Mouse (Mus musculus) heart, postnatal 25 days (tissue): ENCODE measurements around the gene Clasp1. TPM values are rescaled to one million over a fixed set of nuclear protein-coding genes. Genes with fewer than 3 reads are reported as not detected.
A peak's percentile ranks its signal among the peaks of the same experiment; 100 is the strongest.

Experiments used
- DNase-seq: peaks from one replicate; pipeline ENCODE4 v3.0.0; 2022; ENCODE audit warnings: low spot score
- intact Hi-C: fragments of 180-260 bp; cut with DNase I; formaldehyde crosslinking; loops from one replicate; pipeline ENCODE4 v1.15.1; 2025
- total RNA-seq, 2 experiments: library from RNA; stranded (reverse); gene quantifications; 2 replicates each; pipeline ENCODE4 v1.2.3; 2021

Clasp1 gene
- total RNA-seq, 2 experiments from 2014 or later = 296 to 379 TPM

DNA sequence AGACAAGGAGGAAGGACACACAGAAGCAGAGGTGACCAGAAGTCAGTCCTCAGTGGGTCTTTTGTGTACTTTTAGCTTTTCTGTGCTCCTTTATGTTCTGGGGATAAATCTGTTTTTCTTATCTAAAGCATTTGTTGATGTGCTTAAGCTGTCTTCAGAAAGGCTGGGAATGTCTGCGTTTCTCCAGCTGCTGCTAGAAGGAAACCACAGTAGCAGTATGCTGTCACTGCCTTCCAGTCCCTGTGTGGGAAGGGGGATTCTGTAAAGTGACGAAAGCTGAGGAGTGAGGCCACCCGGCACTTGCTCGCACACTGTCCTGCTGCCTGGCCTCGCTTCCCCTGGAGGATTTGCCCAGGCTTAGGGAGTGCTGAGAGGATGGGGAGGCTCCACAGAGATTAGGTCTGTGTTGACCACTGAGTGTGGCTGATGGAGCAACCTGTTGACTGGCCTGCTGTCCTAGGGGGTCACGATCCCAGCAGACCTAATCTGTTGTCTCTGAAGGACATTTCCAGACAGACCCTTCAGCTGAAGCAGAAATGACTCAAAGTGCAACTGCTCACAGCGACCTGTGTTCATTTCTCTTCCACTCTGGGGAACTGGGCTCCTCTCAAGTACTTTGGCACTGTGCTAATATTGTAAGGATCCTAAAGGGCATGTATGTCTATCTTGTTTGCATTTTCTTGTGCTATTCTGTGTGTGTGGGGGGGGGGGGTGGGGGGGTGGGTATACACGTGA is 93.6 kb downstream of the Clasp1 start:
- DNase-seq = no peak
- intact Hi-C loops = no loop called here

DNA sequence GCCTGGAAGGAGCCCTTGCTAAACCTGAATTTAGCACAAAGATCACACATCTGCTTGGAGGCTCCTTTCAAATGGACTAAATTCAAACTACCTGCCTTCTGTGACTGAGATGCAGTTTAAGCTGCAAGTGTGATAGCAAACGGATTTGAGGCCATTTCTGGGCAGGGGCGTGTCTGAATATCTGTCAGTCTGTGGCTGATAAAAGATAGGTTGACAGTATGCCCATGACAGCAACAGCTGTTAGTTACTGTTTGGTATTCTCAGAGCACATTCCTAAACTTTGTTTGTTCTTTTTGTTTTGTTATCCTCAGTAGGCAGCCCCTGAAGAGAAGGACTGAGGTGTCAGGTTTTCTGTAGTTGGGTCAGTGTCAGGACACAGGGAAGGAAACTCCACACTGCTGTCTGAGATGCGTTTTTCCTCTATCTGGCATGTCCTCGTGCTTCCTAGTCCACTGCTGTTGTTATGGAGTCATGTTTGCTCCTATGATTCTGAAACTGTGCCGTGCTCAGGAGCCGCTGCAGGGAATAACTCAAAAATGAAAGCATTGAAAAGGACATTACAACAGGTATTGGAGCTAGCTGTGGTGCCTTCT is 94.7 kb downstream of the Clasp1 start:
- intact Hi-C loops = no loop called here
- no peak for DNase-seq

DNA sequence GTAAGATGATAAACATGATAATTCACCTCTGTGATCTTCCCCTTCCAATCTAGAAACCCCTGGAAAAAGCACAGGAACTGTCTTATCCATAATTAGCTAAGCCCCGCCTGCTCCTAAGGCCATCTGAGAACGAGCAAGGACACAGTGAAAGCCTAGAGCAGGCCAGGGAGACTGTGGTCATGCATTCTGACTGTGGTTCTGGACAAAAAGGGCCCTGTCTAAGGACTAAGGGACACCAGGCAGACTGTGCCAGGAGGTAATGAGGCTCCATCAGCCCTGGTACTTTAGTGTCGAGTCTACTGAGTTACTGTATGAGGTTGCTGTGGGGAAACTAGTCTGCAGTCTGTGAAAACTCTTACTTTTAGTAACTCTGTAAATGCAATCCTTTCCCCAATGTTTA is 96.7 kb downstream of the Clasp1 start:
- intact Hi-C loops = no loop called here
- no peak for DNase-seq

DNA sequence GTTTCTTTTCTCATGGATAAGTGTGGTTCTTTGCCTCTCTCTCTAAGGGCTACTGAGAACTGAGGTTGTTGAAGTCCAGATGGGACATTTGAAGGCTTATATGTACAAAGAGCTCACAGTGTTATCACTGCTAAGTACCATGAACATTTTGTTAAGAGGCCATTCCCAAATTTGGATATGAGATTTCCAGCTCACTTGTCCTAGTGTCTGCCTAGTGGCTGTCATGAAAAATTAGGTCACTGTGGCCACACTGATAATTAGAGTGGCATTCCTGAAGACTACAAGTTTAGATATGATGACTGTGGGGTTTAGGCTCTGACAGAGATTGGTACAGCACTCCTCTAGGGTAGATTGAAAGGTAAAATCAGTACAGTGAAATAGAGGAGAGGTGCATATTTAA is 97.2 kb downstream of the Clasp1 start:
- intact Hi-C loops = no loop called here
- no peak for DNase-seq

DNA sequence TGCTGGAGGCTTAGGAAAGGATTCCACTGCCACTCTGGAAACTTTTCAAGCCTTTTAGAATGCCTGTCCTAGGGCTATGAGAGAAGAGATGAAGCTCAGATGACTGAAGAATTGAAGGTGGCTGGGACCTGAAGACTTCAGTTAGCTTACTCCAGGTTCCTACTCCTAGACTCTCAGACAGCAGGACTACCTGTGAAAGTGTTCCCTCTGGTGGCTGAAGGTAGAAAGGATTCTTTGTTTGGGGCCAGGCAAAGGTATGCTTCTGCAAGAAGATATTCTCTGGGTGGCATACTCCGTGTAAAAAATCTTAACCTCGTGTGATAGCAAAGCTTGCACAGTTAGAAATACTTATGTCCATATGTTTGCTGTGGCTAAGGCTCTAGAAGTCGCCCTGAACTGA is 104.0 kb downstream of the Clasp1 start:
- intact Hi-C loops = no loop called here
- DNase-seq = no peak

DNA sequence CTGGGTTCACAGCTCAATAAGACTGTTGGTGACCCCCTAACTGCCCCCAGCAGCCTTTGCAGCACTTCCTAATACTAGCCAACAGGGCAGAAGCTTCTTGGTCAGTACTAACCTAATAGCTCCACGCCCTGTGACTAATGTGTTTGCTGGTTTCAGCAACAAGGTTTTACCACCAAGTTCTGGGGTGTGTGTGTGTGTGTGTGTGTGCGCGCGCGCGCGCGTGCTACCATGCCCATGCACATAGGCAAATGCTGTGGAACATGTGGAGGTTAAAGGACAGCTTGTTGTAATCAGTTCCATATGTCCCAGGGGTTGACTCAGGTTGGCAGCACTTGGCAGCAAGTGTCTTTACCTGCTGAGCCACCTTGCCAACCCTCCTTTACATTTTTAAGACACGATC is 105.7 kb downstream of the Clasp1 start:
- intact Hi-C loops = no loop called here
- no peak for DNase-seq

DNA sequence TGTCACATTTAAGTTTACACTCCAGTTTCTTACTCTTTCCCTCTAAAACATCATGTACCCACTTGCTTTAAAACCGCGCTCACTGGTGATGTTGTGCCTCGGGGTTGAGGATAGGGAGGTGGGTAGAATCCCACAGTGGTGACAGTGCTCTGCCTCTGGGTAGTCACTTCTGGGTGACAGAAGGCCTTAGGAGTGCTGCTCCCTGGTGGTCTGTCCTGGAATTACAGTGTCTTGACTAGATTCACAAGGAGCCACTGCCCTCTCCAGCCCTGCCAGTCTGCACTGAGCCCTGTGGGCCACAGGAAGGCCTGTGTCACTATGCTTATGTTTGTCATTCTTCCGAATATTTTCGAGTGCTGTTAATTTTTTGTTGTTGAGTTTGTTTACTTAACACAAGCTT is 109.5 kb downstream of the Clasp1 start:
- intact Hi-C loops = loop anchor here (2.0 kb wide), 1 partner anchor 164 kb away; no protein-coding TSS in a partner anchor
- peak; percentile 18 for DNase-seq

DNA sequence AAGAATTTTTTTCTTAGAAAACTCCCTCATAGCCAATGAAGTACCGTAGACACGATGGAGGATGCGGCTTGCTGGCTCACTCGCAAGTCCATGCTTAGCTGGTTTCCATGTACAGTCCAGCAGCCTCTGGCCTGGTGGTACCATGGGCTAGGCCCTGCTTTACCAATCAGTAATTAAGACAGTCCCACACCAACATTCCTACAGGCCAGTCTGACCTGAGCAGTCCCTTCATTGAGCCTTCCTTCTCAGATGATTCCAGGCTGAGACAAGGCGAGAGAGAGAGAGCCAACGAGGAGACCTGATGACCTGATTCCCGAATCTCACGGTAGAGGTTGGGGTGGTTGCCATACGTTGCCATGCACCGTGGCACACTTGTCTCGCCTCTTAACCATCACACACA is 111.7 kb downstream of the Clasp1 start:
- DNase-seq = no peak

DNA sequence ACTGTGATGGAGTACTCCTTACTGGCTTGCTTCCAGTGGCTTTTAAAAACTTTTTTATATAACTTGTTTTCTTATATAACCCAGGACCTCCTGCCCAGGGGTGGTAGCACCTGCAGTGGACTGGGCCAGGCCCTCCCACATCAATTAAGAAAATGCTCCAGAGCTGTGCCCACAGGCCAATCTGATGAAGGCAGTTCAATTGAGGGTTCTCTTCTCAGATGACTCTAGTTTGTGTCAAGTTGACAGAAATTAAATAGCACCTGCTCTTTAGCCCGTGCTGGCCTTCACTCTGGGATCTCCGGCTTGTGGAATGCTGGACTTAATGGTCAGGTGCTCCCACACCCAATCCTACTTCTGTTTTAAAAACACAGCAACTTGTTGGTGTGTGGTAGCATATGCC is 112.8 kb downstream of the Clasp1 start:
- no peak for DNase-seq
- intact Hi-C loops = no loop called here

More for the DNA sequence above, 111.7 kb downstream of the Clasp1 start:
- intact Hi-C loops = no loop called here

DNA sequence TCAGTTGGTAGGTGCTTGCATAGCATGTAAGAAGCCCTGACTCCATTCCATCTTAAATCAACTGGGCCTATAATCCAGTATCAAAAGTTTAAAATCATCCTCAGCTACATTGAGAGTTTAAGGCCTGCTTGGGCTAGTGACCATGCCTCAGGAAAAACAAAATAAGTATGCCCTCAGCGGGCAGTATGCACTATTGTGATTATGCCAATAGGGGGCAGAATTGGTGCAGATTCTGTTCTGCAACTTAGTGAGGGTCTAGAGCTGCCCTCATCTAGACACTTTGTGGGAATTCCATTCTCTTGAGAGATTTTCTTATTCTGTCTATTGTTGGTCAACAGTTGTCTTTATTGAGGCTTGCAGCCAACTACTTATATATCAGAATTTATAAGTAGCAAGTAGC is 116.9 kb downstream of the Clasp1 start:
- intact Hi-C loops = no loop called here
- DNase-seq = no peak

DNA sequence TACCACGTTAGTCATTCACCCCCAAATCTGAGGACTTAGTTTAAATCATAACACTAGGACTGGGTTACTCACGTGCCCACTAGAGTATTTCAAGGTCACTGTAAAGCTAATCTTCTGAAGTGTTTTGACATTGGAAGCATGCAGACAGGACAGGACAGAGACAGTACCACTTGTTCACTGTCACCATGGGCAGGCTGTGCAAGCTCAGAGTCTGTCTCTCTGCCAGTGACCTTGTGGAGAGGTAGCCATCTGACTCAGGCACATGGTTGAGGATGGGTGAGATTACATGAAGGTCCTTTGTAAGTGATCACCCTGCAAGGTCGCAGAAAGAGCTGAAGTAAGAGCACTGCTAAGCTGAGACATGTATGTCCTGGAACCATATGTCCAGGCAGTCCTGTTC is 122.1 kb downstream of the Clasp1 start:
- intact Hi-C loops = no loop called here

DNA sequence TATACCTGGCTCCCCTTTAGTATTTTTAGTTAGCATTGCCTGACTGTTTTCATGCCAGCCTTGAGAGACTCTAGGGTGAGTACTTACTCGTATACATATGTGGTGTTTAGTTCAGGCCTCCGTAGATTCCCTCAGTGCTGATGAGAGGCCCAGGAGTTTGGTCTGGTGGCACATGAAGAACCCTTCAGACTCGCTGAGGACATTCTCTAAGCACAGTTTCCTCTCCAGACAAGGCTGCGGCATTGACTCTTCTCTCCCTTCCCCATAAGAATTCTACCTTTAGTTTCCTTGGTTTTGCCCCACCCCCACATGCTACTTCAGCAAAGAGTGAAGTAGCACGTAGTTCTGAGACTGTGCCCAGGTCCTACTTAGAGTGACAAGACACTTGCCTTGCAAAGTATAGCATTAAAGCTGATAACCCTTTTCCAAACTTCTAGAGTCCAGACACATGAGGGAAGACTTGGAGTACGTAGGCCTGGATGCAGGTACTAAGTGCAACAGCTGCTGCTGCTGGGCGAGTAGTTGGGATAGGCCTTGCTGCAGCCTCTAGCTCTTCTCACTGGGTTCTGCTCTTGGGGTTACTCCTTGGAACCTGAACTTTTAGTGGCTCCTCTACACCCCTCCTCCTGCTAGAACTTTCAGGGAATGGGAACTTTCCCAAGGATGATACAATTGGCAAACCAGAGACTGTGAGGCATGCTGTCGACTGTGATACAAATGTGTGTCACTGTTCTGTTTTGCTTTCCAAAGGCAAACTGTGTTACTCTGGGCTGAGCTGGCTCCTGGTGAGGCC is 123.1 kb downstream of the Clasp1 start:
- DNase-seq = no peak
- intact Hi-C loops = no loop called here

More for the DNA sequence above, 122.1 kb downstream of the Clasp1 start:
- no peak for DNase-seq

DNA sequence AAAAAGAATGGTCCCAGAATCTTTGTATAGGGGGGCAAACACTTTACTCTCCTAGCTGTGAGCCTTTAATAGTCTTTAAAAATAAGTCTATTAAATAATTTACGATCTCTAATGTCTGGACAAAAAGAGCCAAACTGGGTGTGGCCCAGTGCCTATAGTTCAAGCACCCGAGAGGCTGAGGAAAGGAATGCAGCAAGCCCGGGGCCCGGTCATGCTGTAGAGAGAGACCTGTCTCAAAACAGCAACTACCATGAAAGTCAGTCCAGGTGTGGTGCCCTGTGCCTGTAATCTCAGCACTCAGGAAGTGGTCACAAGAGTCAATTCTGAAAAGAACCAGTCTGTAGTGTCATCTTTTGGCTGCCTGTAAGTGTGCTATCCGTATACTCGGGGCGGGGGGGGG is 127.4 kb downstream of the Clasp1 start:
- intact Hi-C loops = no loop called here
- no peak for DNase-seq

DNA sequence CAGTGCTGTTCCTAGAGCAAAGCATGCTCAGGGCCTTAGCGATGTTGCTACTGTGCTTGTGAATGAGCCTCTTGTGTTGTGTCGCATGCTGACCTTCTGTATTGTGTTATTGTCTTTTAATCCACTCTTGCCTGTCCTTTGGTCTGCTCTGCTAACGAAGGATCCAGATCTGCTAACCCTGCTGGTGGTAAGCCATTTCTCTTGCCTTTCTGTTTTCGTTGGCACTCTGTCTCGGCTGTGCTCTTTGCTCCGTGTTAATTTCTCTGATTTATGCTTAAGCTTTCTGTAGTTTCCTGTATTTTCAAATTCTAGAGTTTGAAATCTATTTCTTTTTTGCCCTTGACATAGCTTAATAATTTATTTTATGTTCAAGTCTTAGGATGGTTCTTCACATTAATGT is 134.3 kb downstream of the Clasp1 start:
- no peak for DNase-seq
- intact Hi-C loops = no loop called here

DNA sequence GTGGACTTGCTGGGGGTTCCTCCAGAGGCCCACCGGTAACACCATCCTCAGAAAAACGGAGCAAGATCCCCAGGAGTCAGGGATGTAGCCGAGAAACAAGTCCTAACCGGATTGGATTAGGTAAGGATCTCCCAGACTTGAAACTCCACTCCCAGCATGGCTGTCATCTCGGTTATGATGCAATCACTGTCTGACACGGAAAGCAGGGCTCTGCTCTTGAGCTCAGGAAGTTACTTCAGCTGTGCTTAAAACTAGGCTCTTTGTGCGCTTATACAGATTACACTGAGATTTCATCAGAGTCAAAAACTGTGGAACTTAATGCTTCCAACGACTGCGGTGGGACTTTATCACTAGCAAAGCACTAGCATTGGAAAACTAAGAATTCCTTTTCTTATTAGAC is 136.5 kb downstream of the Clasp1 start:
- no peak for DNase-seq
- intact Hi-C loops = no loop called here

DNA sequence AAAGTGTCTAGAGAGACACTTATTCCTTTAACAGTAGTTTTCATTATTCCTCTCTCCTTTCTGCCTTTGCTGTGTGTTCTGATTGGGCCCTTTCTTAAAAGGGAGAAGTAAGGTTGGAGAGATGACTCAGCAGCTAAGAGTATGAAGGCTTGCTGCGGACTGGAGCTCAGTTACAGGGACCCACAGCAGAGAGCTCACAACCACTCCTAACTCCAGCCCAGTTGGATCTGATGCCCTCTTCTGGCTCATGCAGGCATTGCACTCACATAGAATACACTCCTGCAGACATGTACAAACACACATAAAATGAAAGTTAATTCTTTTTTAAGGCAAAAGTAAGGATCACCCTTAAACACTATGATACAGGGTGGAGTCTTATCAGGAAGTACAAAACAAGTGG is 140.4 kb downstream of the Clasp1 start:
- intact Hi-C loops = no loop called here
- no peak for DNase-seq

DNA sequence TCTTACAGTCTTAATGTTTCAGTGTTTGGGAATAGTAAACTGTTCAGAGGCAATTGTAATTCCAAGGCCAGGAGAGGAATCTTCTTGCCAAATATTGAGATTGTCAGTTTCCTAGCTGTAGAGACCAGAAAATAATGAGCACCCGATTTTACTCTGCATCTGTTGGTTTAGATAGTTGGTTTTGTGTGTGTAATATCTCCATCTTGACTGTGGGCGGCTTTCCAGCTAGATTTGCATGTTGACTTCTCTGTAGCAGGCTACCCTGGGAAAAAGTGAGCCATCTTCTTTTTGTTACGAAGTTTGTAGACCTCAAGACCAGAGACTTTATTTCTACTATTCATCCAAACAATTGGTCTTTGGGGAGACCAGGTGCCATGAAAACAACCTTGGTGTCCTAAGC is 142.4 kb downstream of the Clasp1 start:
- DNase-seq = no peak

DNA sequence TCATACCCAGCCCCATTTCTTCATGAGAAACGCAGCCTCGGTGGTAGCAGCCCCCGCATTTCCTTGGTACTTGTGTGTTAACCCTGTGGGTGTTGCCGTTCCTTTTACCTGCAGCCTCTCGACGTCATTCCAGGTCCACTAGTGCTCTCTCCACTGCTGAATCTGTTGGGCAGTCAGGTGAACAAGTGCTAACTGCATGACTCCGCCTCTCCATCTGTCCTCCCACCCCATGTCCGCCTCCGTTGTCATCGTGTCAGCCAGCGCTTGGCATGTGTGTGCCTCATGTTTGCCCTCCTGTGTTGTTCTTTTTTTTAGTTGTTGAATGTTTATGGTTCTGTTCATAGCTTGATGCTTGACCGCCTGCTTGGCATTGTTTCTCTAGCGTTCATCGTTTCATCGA is 147.2 kb downstream of the Clasp1 start:
- no peak for DNase-seq
- intact Hi-C loops = no loop called here

More for the DNA sequence above, 142.4 kb downstream of the Clasp1 start:
- intact Hi-C loops = no loop called here

DNA sequence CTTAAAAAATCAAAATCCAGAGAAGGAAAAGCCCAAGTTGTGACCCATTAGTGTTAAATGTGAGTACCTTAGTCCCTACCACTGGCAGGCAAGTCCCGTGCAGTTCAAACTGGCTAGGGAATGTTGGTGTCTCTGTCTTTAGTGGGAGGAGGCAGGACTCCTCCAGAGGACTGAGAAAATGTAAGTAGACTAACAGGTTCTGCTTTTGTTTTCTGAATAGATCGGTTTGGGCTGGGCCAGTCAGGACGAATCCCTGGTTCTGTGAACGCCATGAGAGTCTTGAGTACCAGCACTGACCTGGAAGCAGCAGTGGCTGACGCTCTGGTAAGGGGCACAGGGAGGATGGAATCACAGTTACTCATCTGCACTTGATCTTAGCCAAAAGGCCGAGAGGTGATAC is 150.2 kb downstream of the Clasp1 start:
- intact Hi-C loops = no loop called here
- no peak for DNase-seq

DNA sequence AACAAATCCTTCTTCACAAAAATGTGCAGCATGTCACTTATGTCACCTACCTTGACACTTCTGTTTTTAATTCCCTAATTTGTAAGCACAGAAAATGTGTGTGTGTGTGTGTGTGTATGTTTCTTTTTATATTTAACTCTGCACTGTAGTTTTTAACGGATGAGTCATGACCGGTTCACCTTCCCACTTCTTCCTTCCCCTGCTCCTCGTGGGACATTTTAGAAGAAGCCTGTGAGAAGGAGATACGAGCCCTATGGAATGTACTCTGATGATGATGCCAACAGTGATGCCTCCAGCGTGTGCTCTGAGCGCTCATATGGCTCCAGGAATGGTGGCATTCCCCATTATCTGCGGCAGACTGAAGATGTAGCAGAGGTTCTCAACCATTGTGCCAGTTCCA is 154.0 kb downstream of the Clasp1 start:
- intact Hi-C loops = no loop called here
- DNase-seq = no peak

DNA sequence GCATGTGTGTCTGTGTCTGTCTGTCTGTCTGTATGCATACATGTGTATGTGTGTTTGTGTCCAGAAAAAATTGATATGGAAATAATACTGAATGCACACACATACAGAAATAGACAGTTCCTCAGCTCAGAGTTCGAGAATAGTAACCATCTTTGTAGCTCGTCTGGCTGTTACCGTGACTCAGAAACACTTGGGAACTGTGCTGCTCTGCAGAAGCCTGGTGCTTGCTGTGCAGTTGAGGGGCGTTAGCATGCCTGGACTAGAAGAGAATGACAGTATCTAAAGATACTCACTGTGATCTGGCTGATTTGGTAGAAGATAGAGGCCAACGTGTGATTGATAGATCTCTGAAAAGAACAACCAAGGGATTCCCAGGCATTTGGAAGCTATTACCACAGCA is 159.9 kb downstream of the Clasp1 start:
- intact Hi-C loops = no loop called here
- no peak for DNase-seq
